Mouse (Mus musculus): ENCODE data around the gene Slc9a8. TPM values are rescaled to one million over a fixed set of nuclear protein-coding genes. Genes with fewer than 3 reads are reported as not detected.

Gene Slc9a8
- total and polyA plus RNA-seq, 3 experiments = 21.7 to 26.1 (median 23.6) TPM

- H3K27me3 ChIP-seq (ENCODE audit: control insufficient read depth, insufficient read depth, low read length) = no peaks in the 10 kb centered on the region
- H3K4me1 ChIP-seq (ENCODE audit: control insufficient read depth, insufficient read depth, low read length) = peaks cover 4% of the 10 kb centered on the region; the same call in 1 of the 2 replicates
- H3K9ac ChIP-seq (ENCODE audit: low read depth, low read length) = no peak overlapping the region
- H3K27ac ChIP-seq = no peak overlapping the region
- no peak for DNase-seq
- H3K79me2 ChIP-seq (replicated peaks; ENCODE audit: control insufficient read depth, insufficient read depth, low read length) = no peaks in the 10 kb centered on the region
- no peaks in the 10 kb centered on the region for H3K36me3 ChIP-seq (ENCODE audit: control insufficient read depth, insufficient read depth, low read length)
- 95% methylated on average over 7 of the region's 7 CpGs for WGBS
- no peak for TF ChIP-seq EP300 (IDR thresholded peaks at IDR 0.05; ENCODE audit: insufficient read depth, low read depth, low read length)
- no peak for TF ChIP-seq CTCF (IDR thresholded peaks at IDR 0.05)
- TF ChIP-seq POLR2A (IDR thresholded peaks at IDR 0.05; ENCODE audit: insufficient read depth, low read depth, low read length) = no peak
- H3K4me3 ChIP-seq = no peak overlapping the region
- intact Hi-C loops (cut with DNase I) = no loop called here
Measured at GRCm38 (mm10) chr2:167447207-167447606, 25.7 kb downstream of the Slc9a8 start.

GRCm38 (mm10) chr2:167447629-167448028 is 26.1 kb downstream of the Slc9a8 start:
- WGBS = 83% methylated on average over 8 of the region's 8 CpGs
- TF ChIP-seq POLR2A (IDR thresholded peaks at IDR 0.05; ENCODE audit: insufficient read depth, low read depth, low read length) = no peak
- no peak for TF ChIP-seq CTCF (IDR thresholded peaks at IDR 0.05)
- TF ChIP-seq EP300 (IDR thresholded peaks at IDR 0.05; ENCODE audit: insufficient read depth, low read depth, low read length) = no peak
- Histone ChIP-seq H3K36me3 (ENCODE audit: control insufficient read depth, insufficient read depth, low read length) (no peaks in the 10 kb centered on the region), H3K4me1 (ENCODE audit: control insufficient read depth, insufficient read depth, low read length) (peaks cover 4% of the 10 kb centered on the region; the same call in 1 of the 2 replicates), H3K4me3 (no peak overlapping the region), H3K27ac (no peak overlapping the region), H3K9ac (ENCODE audit: low read depth, low read length) (no peak overlapping the region), H3K79me2 (replicated peaks; ENCODE audit: control insufficient read depth, insufficient read depth, low read length) (no peaks in the 10 kb centered on the region), H3K27me3 (ENCODE audit: control insufficient read depth, insufficient read depth, low read length) (no peaks in the 10 kb centered on the region)
- DNase-seq = no peak
- intact Hi-C loops (cut with DNase I) = no loop called here

- Histone ChIP-seq H3K36me3 (ENCODE audit: control insufficient read depth, insufficient read depth, low read length) (no peaks in the 10 kb centered on the region), H3K4me1 (ENCODE audit: control insufficient read depth, insufficient read depth, low read length) (peaks cover 4% of the 10 kb centered on the region; the same call in 1 of the 2 replicates), H3K27me3 (ENCODE audit: control insufficient read depth, insufficient read depth, low read length) (no peaks in the 10 kb centered on the region), H3K27ac (no peak overlapping the region), H3K9ac (ENCODE audit: low read depth, low read length) (no peak overlapping the region), H3K4me3 (no peak overlapping the region), H3K79me2 (replicated peaks; ENCODE audit: control insufficient read depth, insufficient read depth, low read length) (no peaks in the 10 kb centered on the region)
- DNase-seq = no peak
- intact Hi-C loops (cut with DNase I) = no loop called here
- TF ChIP-seq CTCF (IDR thresholded peaks at IDR 0.05) (no peak), POLR2A (IDR thresholded peaks at IDR 0.05; ENCODE audit: insufficient read depth, low read depth, low read length) (no peak), EP300 (IDR thresholded peaks at IDR 0.05; ENCODE audit: insufficient read depth, low read depth, low read length) (no peak)
- WGBS = 86% methylated on average over 21 of the region's 21 CpGs
Measured at GRCm38 (mm10) chr2:167449331-167450275, 28.1 kb downstream of the Slc9a8 start.

GRCm38 (mm10) chr2:167450647-167451046 is 29.1 kb downstream of the Slc9a8 start:
- no peak overlapping the region for H3K4me3 ChIP-seq
- H3K9ac ChIP-seq (ENCODE audit: low read depth, low read length) = no peak overlapping the region
- no peak overlapping the region for H3K27ac ChIP-seq
- peaks cover 4% of the 10 kb centered on the region; the same call in 1 of the 2 replicates for H3K4me1 ChIP-seq (ENCODE audit: control insufficient read depth, insufficient read depth, low read length)
- no peak for DNase-seq
- no peaks in the 10 kb centered on the region for H3K79me2 ChIP-seq (replicated peaks; ENCODE audit: control insufficient read depth, insufficient read depth, low read length)
- no peaks in the 10 kb centered on the region for H3K27me3 ChIP-seq (ENCODE audit: control insufficient read depth, insufficient read depth, low read length)
- intact Hi-C loops (cut with DNase I) = no loop called here
- H3K36me3 ChIP-seq (ENCODE audit: control insufficient read depth, insufficient read depth, low read length) = no peaks in the 10 kb centered on the region
- TF ChIP-seq CTCF (IDR thresholded peaks at IDR 0.05) (peak; percentile 19), EP300 (IDR thresholded peaks at IDR 0.05; ENCODE audit: insufficient read depth, low read depth, low read length) (no peak)
- 89% methylated on average over 8 of the region's 8 CpGs for WGBS

- DNase-seq = no peak
- Histone ChIP-seq H3K27me3 (ENCODE audit: control insufficient read depth, insufficient read depth, low read length) (no peaks in the 10 kb centered on the region), H3K27ac (no peak overlapping the region), H3K4me1 (ENCODE audit: control insufficient read depth, insufficient read depth, low read length) (no peaks in the 10 kb centered on the region), H3K36me3 (ENCODE audit: control insufficient read depth, insufficient read depth, low read length) (no peaks in the 10 kb centered on the region), H3K4me3 (no peak overlapping the region), H3K79me2 (replicated peaks; ENCODE audit: control insufficient read depth, insufficient read depth, low read length) (no peaks in the 10 kb centered on the region), H3K9ac (ENCODE audit: low read depth, low read length) (no peak overlapping the region)
- 70% methylated on average over 3 of the region's 3 CpGs for WGBS
- intact Hi-C loops (cut with DNase I) = no loop called here
- TF ChIP-seq EP300 (IDR thresholded peaks at IDR 0.05; ENCODE audit: insufficient read depth, low read depth, low read length) (no peak), POLR2A (IDR thresholded peaks at IDR 0.05; ENCODE audit: insufficient read depth, low read depth, low read length) (no peak), CTCF (IDR thresholded peaks at IDR 0.05) (no peak)
Measured at GRCm38 (mm10) chr2:167453814-167454213, 32.3 kb downstream of the Slc9a8 start.

GRCm38 (mm10) chr2:167456361-167457020 is 35.0 kb downstream of the Slc9a8 start:
- intact Hi-C loops (cut with DNase I) = no loop called here
- H3K36me3 ChIP-seq (ENCODE audit: control insufficient read depth, insufficient read depth, low read length) = no peaks in the 10 kb centered on the region

More at GRCm38 (mm10) chr2:167456361-167457020, 35.0 kb downstream of the Slc9a8 start:
- 75% methylated on average over 5 of the region's 5 CpGs for WGBS
- Histone ChIP-seq H3K27me3 (ENCODE audit: control insufficient read depth, insufficient read depth, low read length) (no peaks in the 10 kb centered on the region), H3K4me3 (no peak overlapping the region), H3K79me2 (replicated peaks; ENCODE audit: control insufficient read depth, insufficient read depth, low read length) (no peaks in the 10 kb centered on the region), H3K4me1 (ENCODE audit: control insufficient read depth, insufficient read depth, low read length) (no peaks in the 10 kb centered on the region), H3K27ac (no peak overlapping the region), H3K9ac (ENCODE audit: low read depth, low read length) (no peak overlapping the region)
- TF ChIP-seq POLR2A (IDR thresholded peaks at IDR 0.05; ENCODE audit: insufficient read depth, low read depth, low read length) (no peak), CTCF (IDR thresholded peaks at IDR 0.05) (no peak), EP300 (IDR thresholded peaks at IDR 0.05; ENCODE audit: insufficient read depth, low read depth, low read length) (no peak)
- no peak for DNase-seq

Data from heart, adult 2 months (tissue).